Mouse (Mus musculus): ENCODE data around the gene Tada2a. TPM values are rescaled to one million over a fixed set of nuclear protein-coding genes. Genes with fewer than 3 reads are reported as not detected.
A peak's percentile ranks its signal among the peaks of the same experiment; 100 is the strongest.

Gene Tada2a
- total and polyA plus RNA-seq, 2 experiments from 2014 or later, result 24.8 to 30.1 TPM

- peak; percentile 25; the same call in 1 of the 2 replicates for TF ChIP-seq CTCF (IDR thresholded peaks at IDR 0.05; ENCODE audit: low read depth)
- H3K9me3 ChIP-seq (ENCODE audit: low read length), result no peaks in the 10 kb centered on the region
- no peaks in the 10 kb centered on the region for H3K36me3 ChIP-seq (ENCODE audit: insufficient read depth)
- ATAC-seq, result no peak
- H3K4me1 ChIP-seq (ENCODE audit: insufficient read depth), result peaks cover 8% of the 10 kb centered on the region; the same call in 1 of the 2 replicates
- no peak overlapping the region for H3K27ac ChIP-seq (ENCODE audit: low read depth, low read length)
- 90% methylated on average over 2 of the region's 2 CpGs for WGBS
- no peak overlapping the region for H3K4me3 ChIP-seq (ENCODE audit: low read depth, low read length)
- no peak for DNase-seq
- no peak overlapping the region for H3K4me2 ChIP-seq (ENCODE audit: low read depth)
- no peaks in the 10 kb centered on the region for H3K27me3 ChIP-seq (ENCODE audit: insufficient read depth, low read length)
- no peak overlapping the region for H3K9ac ChIP-seq
Observed at GRCm38 (mm10) chr11:84134331-84134860, 5.0 kb upstream of the Tada2a start.

- no peak for DNase-seq
Observed at GRCm38 (mm10) chr11:84129799-84130185, 392 bp upstream of the Tada2a start.

DNA sequence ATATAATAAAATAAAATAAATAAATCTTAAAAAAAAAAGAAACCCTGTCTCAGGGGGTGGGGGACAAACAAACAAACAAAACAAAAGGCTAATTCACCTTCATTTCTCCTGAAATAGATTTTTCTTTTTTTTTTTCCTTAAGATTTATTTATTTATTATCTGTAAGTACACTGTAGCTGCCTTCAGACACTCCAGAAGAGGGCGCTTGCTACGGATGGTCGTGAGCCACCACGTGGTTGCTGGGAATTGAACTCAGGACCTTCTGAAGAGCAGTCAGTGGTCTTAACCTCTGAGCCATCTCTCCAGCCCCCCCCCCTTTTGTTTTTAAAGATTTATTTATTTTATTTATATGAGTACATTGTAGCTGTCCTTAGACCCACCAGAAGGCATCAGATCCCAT, 1.4 kb downstream of the Tada2a start:
- peak; percentile 23; the same call in 1 of the 2 replicates for TF ChIP-seq CTCF (IDR thresholded peaks at IDR 0.05; ENCODE audit: low read depth)
- peaks cover 8% of the 10 kb centered on the region; the same call in 1 of the 2 replicates for H3K4me1 ChIP-seq (ENCODE audit: insufficient read depth)
- H3K27ac ChIP-seq (ENCODE audit: low read depth, low read length), result no peak overlapping the region
- DNase-seq (no peak), ATAC-seq (no peak)
- 78% methylated on average over 4 of the region's 4 CpGs for WGBS
- no peak overlapping the region for H3K4me2 ChIP-seq (ENCODE audit: low read depth)
- H3K27me3 ChIP-seq (ENCODE audit: insufficient read depth, low read length), result no peaks in the 10 kb centered on the region
- H3K9me3 ChIP-seq (ENCODE audit: low read length), result no peaks in the 10 kb centered on the region
- H3K9ac ChIP-seq, result no peak overlapping the region
- H3K36me3 ChIP-seq (ENCODE audit: insufficient read depth), result peaks cover 24% of the 10 kb centered on the region
- no peak overlapping the region for H3K4me3 ChIP-seq (ENCODE audit: low read depth, low read length)

More at GRCm38 (mm10) chr11:84129799-84130185, 392 bp upstream of the Tada2a start:
- 1% methylated on average over 11 of the region's 11 CpGs for WGBS
- H3K9ac ChIP-seq, result peak overlapping the region; percentile 77
- H3K27me3 ChIP-seq (ENCODE audit: insufficient read depth, low read length), result no peaks in the 10 kb centered on the region
- ATAC-seq, result peak; percentile 6
- TF ChIP-seq CTCF (IDR thresholded peaks at IDR 0.05; ENCODE audit: low read depth), result no peak
- no peaks in the 10 kb centered on the region for H3K9me3 ChIP-seq (ENCODE audit: low read length)
- peaks cover 18% of the 10 kb centered on the region for H3K36me3 ChIP-seq (ENCODE audit: insufficient read depth)
- H3K4me2 ChIP-seq (ENCODE audit: low read depth), result peak overlapping the region; percentile 68
- 0 out of 2 replicates have a peak overlapping the region, but pooled peaks have one; percentile 16 for H3K27ac ChIP-seq (ENCODE audit: low read depth, low read length)
- peaks cover 8% of the 10 kb centered on the region; the same call in 1 of the 2 replicates for H3K4me1 ChIP-seq (ENCODE audit: insufficient read depth)
- peak overlapping the region; percentile 73 for H3K4me3 ChIP-seq (ENCODE audit: low read depth, low read length)

DNA sequence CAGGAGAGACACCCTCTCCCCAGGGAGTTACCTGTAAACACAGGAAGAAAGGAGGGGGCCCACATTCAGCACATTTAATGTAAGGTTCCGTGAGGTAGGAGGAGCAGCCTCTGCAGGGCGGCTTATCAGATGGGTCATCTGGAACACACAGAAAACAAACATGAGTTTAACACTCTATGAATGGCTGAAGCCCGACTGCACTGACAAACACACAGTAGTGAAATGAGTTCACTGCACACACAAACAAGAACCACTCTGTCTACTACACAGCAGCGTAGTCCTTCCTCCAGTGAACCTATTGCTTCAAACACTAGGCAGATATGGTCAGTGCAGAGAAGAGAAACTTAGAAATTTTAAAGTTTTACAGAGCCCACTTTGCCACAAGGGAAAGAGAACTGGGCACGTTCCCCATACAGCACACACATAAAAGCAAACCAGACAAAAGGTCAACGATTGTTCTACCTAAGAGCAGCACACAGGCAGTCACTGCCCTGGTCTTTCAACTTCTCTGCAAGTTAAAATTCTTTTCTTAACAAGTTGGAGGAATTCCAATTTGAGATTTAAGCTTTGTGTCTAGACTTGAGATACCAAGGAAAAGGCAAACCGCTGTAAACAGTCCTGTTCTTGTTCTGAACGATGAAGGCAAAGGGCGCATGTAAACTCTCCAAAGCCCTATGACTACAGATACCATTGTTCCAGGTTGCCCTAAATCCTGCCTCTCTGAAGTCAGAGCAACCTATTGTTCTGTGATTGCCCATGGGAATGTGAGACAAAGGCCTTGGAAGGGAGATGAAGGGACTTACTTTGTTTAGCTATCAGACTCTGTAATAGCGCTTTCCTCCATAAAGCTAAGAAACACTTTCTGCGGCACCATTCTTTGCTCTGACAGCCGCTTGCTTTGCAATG, 8.1 kb downstream of the Tada2a start:
- no peaks in the 10 kb centered on the region for H3K4me1 ChIP-seq (ENCODE audit: insufficient read depth)
- H3K4me3 ChIP-seq (ENCODE audit: low read depth, low read length), result no peak overlapping the region
- H3K36me3 ChIP-seq (ENCODE audit: insufficient read depth), result peaks cover 72% of the 10 kb centered on the region
- no peak overlapping the region for H3K4me2 ChIP-seq (ENCODE audit: low read depth)
- 80% methylated on average over 12 of the region's 12 CpGs for WGBS
- DNase-seq (no peak), ATAC-seq (no peak)
- no peaks in the 10 kb centered on the region for H3K9me3 ChIP-seq (ENCODE audit: low read length)
- H3K27me3 ChIP-seq (ENCODE audit: insufficient read depth, low read length), result no peaks in the 10 kb centered on the region
- H3K9ac ChIP-seq, result no peak overlapping the region
- no peak for TF ChIP-seq CTCF (IDR thresholded peaks at IDR 0.05; ENCODE audit: low read depth)
- H3K27ac ChIP-seq (ENCODE audit: low read depth, low read length), result no peak overlapping the region

- WGBS, result 90% methylated on average over 4 of the region's 4 CpGs
- H3K36me3 ChIP-seq (ENCODE audit: insufficient read depth), result peaks cover 65% of the 10 kb centered on the region
- H3K4me1 ChIP-seq (ENCODE audit: insufficient read depth), result no peaks in the 10 kb centered on the region
- DNase-seq, result no peak
- no peak overlapping the region for H3K9ac ChIP-seq
- ATAC-seq, result no peak
- H3K4me3 ChIP-seq (ENCODE audit: low read depth, low read length), result no peak overlapping the region
- no peaks in the 10 kb centered on the region for H3K9me3 ChIP-seq (ENCODE audit: low read length)
- TF ChIP-seq CTCF (IDR thresholded peaks at IDR 0.05; ENCODE audit: low read depth), result no peak
- H3K27ac ChIP-seq (ENCODE audit: low read depth, low read length), result no peak overlapping the region
- H3K27me3 ChIP-seq (ENCODE audit: insufficient read depth, low read length), result no peaks in the 10 kb centered on the region
- no peak overlapping the region for H3K4me2 ChIP-seq (ENCODE audit: low read depth)
Observed at GRCm38 (mm10) chr11:84117431-84117830, 12.0 kb downstream of the Tada2a start.

DNA sequence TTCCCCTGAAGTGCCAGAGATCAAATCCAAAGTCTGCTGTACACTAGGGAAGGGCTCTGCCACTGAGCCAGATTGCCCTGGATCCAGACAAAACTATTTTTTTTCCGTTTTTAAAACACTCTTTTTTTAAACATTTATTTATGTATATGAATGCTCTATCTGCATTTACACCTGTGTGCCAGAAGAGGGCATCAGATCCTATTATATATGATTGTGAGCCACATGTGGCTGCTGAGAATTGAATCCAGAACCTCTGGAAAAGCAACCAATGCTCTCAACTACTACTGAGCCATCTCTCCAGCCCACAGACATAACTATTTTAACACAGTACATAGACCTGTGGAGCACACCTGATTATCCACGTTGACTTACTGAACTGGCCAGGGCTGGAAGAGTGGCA, 13.2 kb downstream of the Tada2a start:
- TF ChIP-seq CTCF (IDR thresholded peaks at IDR 0.05; ENCODE audit: low read depth), result peak; percentile 46
- no peaks in the 10 kb centered on the region for H3K27me3 ChIP-seq (ENCODE audit: insufficient read depth, low read length)
- H3K9ac ChIP-seq, result no peak overlapping the region
- H3K36me3 ChIP-seq (ENCODE audit: insufficient read depth), result peaks cover 56% of the 10 kb centered on the region
- ATAC-seq (no peak), DNase-seq (no peak)
- 67% methylated on average over 2 of the region's 2 CpGs for WGBS
- H3K4me1 ChIP-seq (ENCODE audit: insufficient read depth), result no peaks in the 10 kb centered on the region
- H3K9me3 ChIP-seq (ENCODE audit: low read length), result no peaks in the 10 kb centered on the region
- no peak overlapping the region for H3K4me3 ChIP-seq (ENCODE audit: low read depth, low read length)
- no peak overlapping the region for H3K4me2 ChIP-seq (ENCODE audit: low read depth)
- H3K27ac ChIP-seq (ENCODE audit: low read depth, low read length), result no peak overlapping the region

DNA sequence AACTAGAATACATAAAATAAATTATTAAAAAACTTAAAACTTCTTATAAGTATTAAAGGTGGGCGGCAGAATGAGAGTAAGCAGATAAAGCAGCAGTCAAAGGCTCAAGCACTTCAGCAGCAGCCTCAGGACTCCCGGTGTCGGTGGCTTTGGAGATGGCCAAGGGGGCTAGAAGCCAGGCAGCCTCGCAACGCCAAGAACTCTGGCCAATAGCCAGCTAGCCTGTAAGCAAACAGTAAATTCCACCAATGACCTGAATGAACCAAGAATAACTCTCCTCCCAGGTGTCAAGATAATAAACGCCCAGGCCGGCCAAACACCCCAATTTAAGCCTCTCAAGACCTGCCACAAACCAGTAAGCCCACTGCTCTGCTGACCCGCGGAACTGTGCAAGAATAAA, 13.8 kb downstream of the Tada2a start:
- TF ChIP-seq CTCF (IDR thresholded peaks at IDR 0.05; ENCODE audit: low read depth), result no peak
- H3K27me3 ChIP-seq (ENCODE audit: insufficient read depth, low read length), result no peaks in the 10 kb centered on the region
- no peak overlapping the region for H3K9ac ChIP-seq
- DNase-seq, result no peak
- 86% methylated on average over 9 of the region's 9 CpGs for WGBS
- no peak overlapping the region for H3K4me2 ChIP-seq (ENCODE audit: low read depth)
- ATAC-seq, result no peak
- H3K4me3 ChIP-seq (ENCODE audit: low read depth, low read length), result no peak overlapping the region
- no peaks in the 10 kb centered on the region for H3K4me1 ChIP-seq (ENCODE audit: insufficient read depth)
- H3K9me3 ChIP-seq (ENCODE audit: low read length), result no peaks in the 10 kb centered on the region
- H3K36me3 ChIP-seq (ENCODE audit: insufficient read depth), result peaks cover 50% of the 10 kb centered on the region
- no peak overlapping the region for H3K27ac ChIP-seq (ENCODE audit: low read depth, low read length)

All from forebrain, postnatal 0 days (tissue).